Mouse (Mus musculus) neural tube, embryonic 12.5 days (tissue): Measurements from ENCODE around the gene Cachd1. TPM values are rescaled to one million over a fixed set of nuclear protein-coding genes. Genes with fewer than 3 reads are reported as not detected.

Source experiments
- ATAC-seq: fragments of 200-750 bp; cut with Nextera tagmentation; 2 replicates; pipeline ENCODE4 v1.8.0; 2017; ENCODE audit warnings: low read depth, mild to moderate bottlenecking, moderate TSS enrichment, moderate library complexity; ENCODE audit not compliant: low FRiP score
- H3K27ac ChIP-seq: fragments of 300-500 bp; sonication (generic); 2 replicates; pipeline ENCODE4 v1.5.1; 2016
- H3K27me3 ChIP-seq: fragments of 300-500 bp; sonication (generic); replicated peaks from 2 replicates; pipeline ENCODE4 v1.6.1; 2016; ENCODE audit warnings: mild to moderate bottlenecking
- H3K36me3 ChIP-seq: fragments of 300-500 bp; sonication (generic); 2 replicates; pipeline ENCODE4 v1.6.1; 2016; ENCODE audit warnings: mild to moderate bottlenecking
- H3K4me1 ChIP-seq: fragments of 300-500 bp; sonication (generic); 2 replicates; pipeline ENCODE4 v1.6.1; 2016
- H3K4me2 ChIP-seq: fragments of 300-500 bp; sonication (generic); replicated peaks from 2 replicates; pipeline ENCODE4 v1.6.1; 2016; ENCODE audit warnings: mild to moderate bottlenecking
- H3K4me3 ChIP-seq: fragments of 300-500 bp; sonication (generic); 2 replicates; pipeline ENCODE4 v1.5.1; 2016
- H3K9ac ChIP-seq: fragments of 300-500 bp; sonication (generic); 2 replicates; pipeline ENCODE4 v1.6.1; 2016; ENCODE audit warnings: mild to moderate bottlenecking
- H3K9me3 ChIP-seq: fragments of 300-500 bp; sonication (generic); 2 replicates; pipeline ENCODE4 v1.6.1; 2016; ENCODE audit warnings: mild to moderate bottlenecking
- WGBS: fragments of 180-500 bp; shearing (Covaris S2); methylation state at CpG from one replicate; pipeline ENCODE4 v1.1.7; 2016; 5-methylcytosine and 5-hydroxymethylcytosine counted together
- polyA plus RNA-seq: library from polyadenylated mRNA; unstranded; fragments of >200 nt; fragmentation: Nextera tagmentation; extraction: Ambion mirVana; gene quantifications from 2 replicates; pipeline ENCODE4 v1.2.1, GENCODE M21; 2016

Gene Cachd1
- polyA plus RNA-seq, result 26.0 and 30.2 TPM in 2 replicates

DNA sequence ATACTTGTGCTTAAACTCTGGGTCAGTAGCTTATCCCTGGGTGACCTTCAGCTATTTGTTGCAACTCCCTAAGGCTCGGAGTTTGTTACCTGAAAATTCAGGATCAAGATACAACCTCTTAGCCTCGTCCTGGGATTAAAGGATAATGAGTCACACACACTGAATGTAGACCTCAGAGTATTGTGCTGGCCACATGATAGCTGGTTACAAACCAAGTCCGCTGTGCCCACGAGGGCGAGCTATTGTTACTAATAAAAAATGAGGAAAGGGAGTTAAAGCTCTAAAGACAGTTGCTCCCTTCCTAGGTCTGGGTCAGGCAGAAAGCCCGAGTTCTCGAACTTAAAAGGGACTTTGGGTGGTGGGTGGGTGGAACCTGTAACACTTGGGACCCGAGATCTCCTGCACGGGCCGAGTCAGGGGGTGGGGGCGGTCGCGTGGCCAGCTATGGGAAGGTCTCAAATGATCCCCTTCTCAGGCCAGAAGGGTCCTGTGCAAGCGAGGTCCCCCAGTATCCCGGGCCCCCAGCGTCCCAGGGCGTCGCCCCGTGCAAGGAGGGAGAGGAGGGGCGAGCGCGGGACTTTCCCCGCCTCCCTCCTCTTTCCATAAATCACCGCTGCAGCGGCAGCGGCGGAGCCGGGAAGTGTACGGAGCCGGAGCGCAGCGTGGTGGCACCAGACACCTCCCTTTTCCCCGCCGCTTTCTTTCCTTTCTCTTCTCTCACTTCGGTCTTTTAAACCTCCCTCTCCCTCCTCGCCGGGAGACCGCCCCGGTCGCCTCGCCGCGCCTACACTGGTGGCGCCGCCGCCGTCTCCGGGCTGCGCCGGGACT is at the start of gene Cachd1:
Cachd1 (plus strand) TSS at position 633 of the 828 bp plus-strand sequence.
- peak within 1 kb of the TSS; percentile 96 for H3K9ac ChIP-seq
- peaks cover 28% of the 10 kb centered on the region for H3K4me1 ChIP-seq
- peak within 1 kb of the TSS; percentile 90 for H3K27ac ChIP-seq
- H3K27me3 ChIP-seq, result no peaks in the 10 kb centered on the region
- H3K9me3 ChIP-seq, result no peaks in the 10 kb centered on the region
- H3K4me2 ChIP-seq, result peak within 1 kb of the TSS; percentile 70
- no peaks in the 10 kb centered on the region for H3K36me3 ChIP-seq
- ATAC-seq, result peak; percentile 80
- peak within 1 kb of the TSS; percentile 96 for H3K4me3 ChIP-seq
- WGBS, result under 1% methylated on average over 47 of the region's 50 CpGs

DNA sequence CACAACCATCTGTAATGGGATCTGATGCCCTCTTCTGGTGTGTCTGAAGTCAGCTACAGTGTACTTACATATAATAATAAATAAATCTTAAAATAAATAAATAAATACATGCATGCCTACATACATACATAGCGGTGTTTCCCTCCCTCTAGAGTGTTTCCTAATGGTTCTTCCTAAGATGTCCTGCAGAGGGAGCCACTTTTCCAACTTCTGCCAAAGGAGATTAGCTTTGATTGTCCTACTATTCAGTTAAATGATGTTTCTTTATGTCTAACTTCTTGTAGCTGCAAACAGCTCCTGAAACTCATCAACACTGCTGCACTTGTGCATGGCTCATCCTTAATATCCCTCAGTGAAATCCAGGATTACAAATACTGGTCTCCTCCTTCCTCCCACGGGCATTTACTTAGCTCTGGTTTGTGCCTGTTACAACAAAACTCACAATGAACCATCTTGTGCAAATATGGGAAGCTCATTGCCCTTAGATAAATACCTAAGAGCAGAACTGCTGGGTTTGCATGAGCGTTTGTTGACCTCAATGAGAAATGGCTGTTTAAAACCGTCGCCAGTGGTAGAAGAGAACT is 47.5 kb upstream of the Cachd1 start:
- H3K9me3 ChIP-seq, result no peaks in the 10 kb centered on the region
- no peaks in the 10 kb centered on the region for H3K4me1 ChIP-seq
- H3K9ac ChIP-seq, result no peak overlapping the region
- H3K4me3 ChIP-seq, result no peak overlapping the region
- no peak overlapping the region for H3K4me2 ChIP-seq
- no peak overlapping the region for H3K27ac ChIP-seq
- H3K36me3 ChIP-seq, result no peaks in the 10 kb centered on the region
- 71% methylated on average over 5 of the region's 5 CpGs for WGBS
- no peak for ATAC-seq
- H3K27me3 ChIP-seq, result no peaks in the 10 kb centered on the region

- ATAC-seq, result no peak
- no peak overlapping the region for H3K4me3 ChIP-seq
- no peak overlapping the region for H3K27ac ChIP-seq
Measured at GRCm38 (mm10) chr4:100735098-100735935, 41.2 kb upstream of the Cachd1 start.

GRCm38 (mm10) chr4:100735936-100736349 is 40.5 kb upstream of the Cachd1 start:
- H3K4me3 ChIP-seq, result no peak overlapping the region
- ATAC-seq, result no peak
- H3K4me2 ChIP-seq, result no peak overlapping the region
- H3K36me3 ChIP-seq, result no peaks in the 10 kb centered on the region
- no peak overlapping the region for H3K27ac ChIP-seq
- H3K27me3 ChIP-seq, result no peaks in the 10 kb centered on the region
- no peak overlapping the region for H3K9ac ChIP-seq
- H3K4me1 ChIP-seq, result no peaks in the 10 kb centered on the region
- H3K9me3 ChIP-seq, result no peaks in the 10 kb centered on the region
- 58% methylated on average over 9 of the region's 9 CpGs for WGBS

More at GRCm38 (mm10) chr4:100735098-100735935, 41.2 kb upstream of the Cachd1 start:
- WGBS, result 83% methylated on average over 9 of the region's 9 CpGs
- H3K9me3 ChIP-seq, result no peaks in the 10 kb centered on the region
- no peaks in the 10 kb centered on the region for H3K36me3 ChIP-seq
- H3K4me2 ChIP-seq, result no peak overlapping the region
- H3K9ac ChIP-seq, result no peak overlapping the region
- H3K27me3 ChIP-seq, result no peaks in the 10 kb centered on the region
- H3K4me1 ChIP-seq, result no peaks in the 10 kb centered on the region

DNA sequence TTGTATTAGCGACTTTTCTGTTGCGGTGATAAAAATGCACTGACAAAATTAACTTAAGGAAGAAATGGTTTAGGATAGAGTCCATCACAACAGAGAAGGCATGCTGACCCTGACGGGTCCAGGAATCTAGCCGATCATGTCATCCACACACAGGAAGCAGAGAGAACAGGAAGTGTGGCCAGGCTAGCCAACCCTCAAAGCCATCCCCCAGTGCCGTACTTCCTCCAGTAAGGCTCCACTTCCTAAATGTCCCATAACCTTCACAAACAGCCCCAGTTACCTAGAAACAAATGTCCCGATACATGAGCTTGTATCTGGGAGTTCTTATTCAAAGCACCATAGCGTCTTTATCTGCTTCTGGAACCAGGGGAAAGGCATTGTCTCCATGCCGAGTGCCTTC is 32.9 kb upstream of the Cachd1 start:
- 89% methylated on average over 8 of the region's 8 CpGs for WGBS
- H3K27me3 ChIP-seq, result no peaks in the 10 kb centered on the region
- H3K36me3 ChIP-seq, result no peaks in the 10 kb centered on the region
- H3K27ac ChIP-seq, result no peak overlapping the region
- no peak for ATAC-seq
- no peaks in the 10 kb centered on the region for H3K4me1 ChIP-seq
- no peak overlapping the region for H3K4me2 ChIP-seq
- no peak overlapping the region for H3K4me3 ChIP-seq
- H3K9ac ChIP-seq, result no peak overlapping the region
- H3K9me3 ChIP-seq, result no peaks in the 10 kb centered on the region

- Histone ChIP-seq H3K27me3 (no peaks in the 10 kb centered on the region), H3K9me3 (no peaks in the 10 kb centered on the region), H3K9ac (no peak overlapping the region), H3K4me2 (no peak overlapping the region), H3K36me3 (no peaks in the 10 kb centered on the region), H3K4me3 (no peak overlapping the region), H3K4me1 (no peaks in the 10 kb centered on the region), H3K27ac (no peak overlapping the region)
- WGBS, result 87% methylated on average over 2 of the region's 2 CpGs
- ATAC-seq, result no peak
Measured at GRCm38 (mm10) chr4:100752278-100752677, 24.2 kb upstream of the Cachd1 start.

GRCm38 (mm10) chr4:100755632-100756031 is 20.8 kb upstream of the Cachd1 start:
- ATAC-seq, result no peak
- 80% methylated on average over 8 of the region's 8 CpGs for WGBS
- Histone ChIP-seq H3K27ac (no peak overlapping the region), H3K9me3 (no peaks in the 10 kb centered on the region), H3K36me3 (no peaks in the 10 kb centered on the region), H3K27me3 (no peaks in the 10 kb centered on the region), H3K4me1 (no peaks in the 10 kb centered on the region), H3K9ac (no peak overlapping the region), H3K4me2 (no peak overlapping the region), H3K4me3 (no peak overlapping the region)

DNA sequence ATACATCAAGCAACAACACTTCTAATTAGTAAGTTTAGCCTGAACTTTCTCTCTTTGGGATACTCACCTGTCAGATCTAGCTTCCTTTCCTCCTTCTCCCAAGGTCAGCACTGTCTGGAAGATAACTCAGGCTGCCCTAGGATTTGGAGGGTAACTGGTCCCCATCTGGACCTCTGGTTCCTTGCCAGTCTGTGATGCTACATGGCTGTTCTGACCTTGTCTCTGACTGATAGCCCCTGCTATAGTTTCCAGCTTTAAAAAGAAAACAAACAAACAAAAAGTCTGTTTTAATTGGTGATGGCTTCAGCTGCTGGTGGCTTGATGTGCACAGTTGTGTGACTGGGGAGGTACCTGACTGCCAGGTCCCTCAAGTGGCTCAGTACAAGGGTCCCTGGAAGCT is 20.0 kb upstream of the Cachd1 start:
- Histone ChIP-seq H3K27ac (no peak overlapping the region), H3K4me2 (no peak overlapping the region), H3K27me3 (no peaks in the 10 kb centered on the region), H3K36me3 (no peaks in the 10 kb centered on the region), H3K4me3 (no peak overlapping the region), H3K9ac (no peak overlapping the region), H3K9me3 (no peaks in the 10 kb centered on the region), H3K4me1 (no peaks in the 10 kb centered on the region)
- ATAC-seq, result no peak

DNA sequence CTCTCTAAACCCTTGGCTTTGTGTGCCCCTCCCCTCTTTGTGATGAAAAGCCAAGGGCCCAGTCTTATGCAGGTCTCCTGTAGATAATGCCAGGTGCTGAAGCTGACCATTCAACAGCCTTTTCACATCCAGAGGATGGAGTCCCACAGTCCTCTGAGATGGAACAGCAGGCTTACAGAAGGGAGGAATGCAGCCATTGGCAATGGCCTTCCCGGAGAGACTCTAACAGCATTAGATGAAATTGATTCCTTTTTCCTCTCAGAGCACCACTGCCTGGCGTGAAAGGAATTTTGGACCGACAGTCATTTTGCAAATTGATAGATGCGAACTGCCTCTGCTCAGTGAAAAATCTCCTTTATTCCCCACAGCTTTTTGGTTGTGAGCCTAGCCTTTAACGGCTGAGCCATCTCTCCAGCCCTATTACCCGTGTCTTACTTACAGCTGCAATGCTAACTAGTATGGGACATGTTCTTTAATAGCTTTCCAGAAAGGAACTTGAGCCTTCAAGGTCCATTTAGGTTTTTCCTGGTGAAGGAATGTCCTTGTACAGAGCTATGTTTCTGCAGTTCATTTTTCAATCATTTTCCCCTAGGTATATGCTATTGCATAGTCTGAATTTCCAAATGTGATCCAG is 18.1 kb upstream of the Cachd1 start:
- no peak for ATAC-seq
- 88% methylated on average over 6 of the region's 6 CpGs for WGBS
- Histone ChIP-seq H3K4me2 (no peak overlapping the region), H3K27ac (no peak overlapping the region), H3K4me3 (no peak overlapping the region), H3K36me3 (no peaks in the 10 kb centered on the region), H3K27me3 (no peaks in the 10 kb centered on the region), H3K9me3 (no peaks in the 10 kb centered on the region), H3K4me1 (no peaks in the 10 kb centered on the region), H3K9ac (no peak overlapping the region)

DNA sequence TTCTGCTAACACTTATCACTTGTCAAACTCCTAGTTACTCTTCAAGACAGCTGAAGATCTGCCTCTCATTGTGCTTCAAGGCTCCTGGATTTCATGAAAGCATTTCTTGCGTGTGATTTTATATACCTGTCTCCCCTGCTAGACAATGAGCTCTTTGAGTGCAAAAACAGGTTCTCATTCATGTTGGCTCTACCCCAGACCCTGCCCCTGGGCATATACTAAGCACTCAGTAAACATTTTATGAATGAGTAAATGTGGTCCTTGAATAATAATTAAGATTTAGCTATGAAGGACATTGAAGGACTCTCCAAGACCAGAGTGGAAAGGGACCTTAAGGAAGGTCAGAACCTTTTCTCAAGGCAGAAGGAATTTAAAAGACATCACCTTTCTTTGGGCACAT is 16.9 kb upstream of the Cachd1 start:
- no peaks in the 10 kb centered on the region for H3K27me3 ChIP-seq
- no peak overlapping the region for H3K9ac ChIP-seq
- no peak overlapping the region for H3K27ac ChIP-seq
- 90% methylated on average over 1 of the region's 1 CpGs for WGBS
- H3K4me1 ChIP-seq, result no peaks in the 10 kb centered on the region
- no peak for ATAC-seq
- H3K36me3 ChIP-seq, result no peaks in the 10 kb centered on the region
- no peak overlapping the region for H3K4me2 ChIP-seq
- H3K9me3 ChIP-seq, result no peaks in the 10 kb centered on the region
- H3K4me3 ChIP-seq, result no peak overlapping the region

DNA sequence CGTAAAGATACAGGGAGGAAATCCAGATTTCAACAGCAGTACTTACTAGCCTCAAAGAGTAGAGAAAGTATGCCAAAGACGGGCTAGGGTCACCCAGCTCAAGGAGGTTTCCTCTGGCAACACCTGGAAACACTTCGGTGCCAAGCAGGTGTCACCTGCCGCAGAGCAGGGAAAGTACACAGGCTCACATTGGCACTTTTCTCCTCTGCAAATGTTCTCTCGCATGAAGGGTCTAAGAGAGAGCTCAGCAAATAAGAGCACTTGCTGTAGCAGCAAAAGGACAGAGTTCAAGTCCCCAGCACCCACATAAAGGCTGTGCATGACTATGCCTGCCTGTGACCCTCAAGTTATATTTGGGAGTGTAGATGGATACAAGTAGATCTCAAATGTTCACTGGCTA is 16.1 kb upstream of the Cachd1 start:
- 94% methylated on average over 5 of the region's 5 CpGs for WGBS
- Histone ChIP-seq H3K4me3 (no peak overlapping the region), H3K27ac (no peak overlapping the region), H3K4me2 (no peak overlapping the region), H3K9me3 (no peaks in the 10 kb centered on the region), H3K9ac (no peak overlapping the region), H3K4me1 (no peaks in the 10 kb centered on the region), H3K27me3 (no peaks in the 10 kb centered on the region), H3K36me3 (no peaks in the 10 kb centered on the region)
- no peak for ATAC-seq

- WGBS, result 37% methylated on average over 3 of the region's 3 CpGs
- ATAC-seq, result no peak
- Histone ChIP-seq H3K4me2 (no peak overlapping the region), H3K4me3 (no peak overlapping the region), H3K9ac (no peak overlapping the region), H3K9me3 (no peaks in the 10 kb centered on the region), H3K36me3 (no peaks in the 10 kb centered on the region), H3K4me1 (no peaks in the 10 kb centered on the region), H3K27me3 (no peaks in the 10 kb centered on the region), H3K27ac (no peak overlapping the region)
Measured at GRCm38 (mm10) chr4:100768606-100769005, 7.9 kb upstream of the Cachd1 start.
